Mouse (Mus musculus): Measurements from ENCODE around the gene Hmgb1.

DNA sequence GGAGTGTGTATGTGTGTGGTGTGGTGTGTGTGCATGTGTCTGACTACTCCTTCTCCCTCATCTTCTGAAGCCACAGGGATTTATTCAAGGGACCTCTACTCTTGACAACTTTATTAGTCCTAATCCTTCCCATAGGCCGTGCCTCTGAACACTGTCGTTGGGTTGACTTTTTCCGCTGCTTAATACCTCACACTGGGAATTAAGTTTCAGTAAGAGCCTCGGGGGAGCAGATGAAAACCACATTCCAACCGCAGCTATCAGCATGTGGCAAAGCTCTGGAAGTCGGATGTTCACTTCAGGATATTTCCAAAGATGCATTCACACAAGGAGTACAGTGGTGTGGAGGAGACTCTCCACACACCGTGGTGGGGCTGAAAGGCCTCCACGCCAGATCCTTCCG lies 69.7 kb downstream of the Hmgb1 start:
- TF ChIP-seq HCFC1 (IDR thresholded peaks at IDR 0.05; ENCODE audit: low read depth, low read length) (no peak), POLR2A (IDR thresholded peaks at IDR 0.05; ENCODE audit: low read depth, low read length) (no peak), ETS1 (conservative IDR thresholded peaks at IDR 0.05; ENCODE audit: low read depth, low read length) (no peak), USF2 (conservative IDR thresholded peaks at IDR 0.05; ENCODE audit: low read depth, low read length) (no peak)

Data from CH12.LX (cell line).